Mouse (Mus musculus) NIH3T3 (cell line): ENCODE measurements around the gene Sult1a1.
A peak's percentile ranks its signal among the peaks of the same experiment; 100 is the strongest.

ENCODE experiments used
- DNase-seq: peaks from one replicate; pipeline ENCODE4 v3.0.0-alpha.2; 2012; ENCODE audit warnings: low read depth

Gene Sult1a1

DNA sequence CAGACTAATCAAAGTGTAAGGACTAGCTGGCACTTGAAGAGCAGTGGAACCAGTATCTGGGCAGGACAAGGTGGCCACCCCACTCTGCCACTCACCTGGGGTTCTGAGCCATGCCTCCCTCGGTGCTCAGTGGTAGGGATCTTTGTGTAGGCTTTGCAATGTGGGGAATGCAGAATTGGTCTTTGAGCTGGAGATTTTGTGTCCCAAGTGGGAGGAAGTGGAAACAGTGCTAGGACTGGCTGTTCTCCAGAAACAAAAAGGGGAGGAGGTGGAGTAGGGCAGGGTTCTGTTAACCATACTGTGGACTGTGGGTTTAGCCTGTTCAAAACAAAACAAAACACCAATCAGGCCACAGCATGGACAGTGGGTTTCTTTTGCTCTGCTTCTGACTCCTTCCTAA is at the start of gene Sult1a1:
Sult1a1 (minus strand) TSS at position 226 of the 400 bp plus-strand sequence.
- no peak for DNase-seq

- DNase-seq: no peak
Observed at GRCm38 (mm10) chr7:126725667-126726066, 49.4 kb upstream of the Sult1a1 start.

DNA sequence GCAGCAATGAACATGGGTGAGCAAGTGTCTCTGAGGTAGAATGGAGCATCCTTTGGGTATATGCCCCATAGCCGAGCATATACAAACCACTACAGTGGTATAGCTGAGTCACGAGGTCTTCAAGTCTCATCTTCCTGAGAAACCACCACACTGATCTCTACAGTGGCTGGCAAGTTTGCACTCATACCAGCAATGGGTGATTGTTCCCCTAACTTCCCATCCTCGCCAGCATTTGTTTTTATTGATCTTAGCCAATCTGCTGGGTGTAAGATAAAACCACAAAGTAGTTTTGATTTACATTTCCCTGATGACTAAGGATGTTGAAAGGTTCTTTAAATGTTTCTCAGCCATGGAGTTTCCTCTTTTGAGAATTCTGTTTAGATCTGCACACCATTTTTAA is 48.8 kb upstream of the Sult1a1 start:
- DNase-seq: no peak

- no peak for DNase-seq
Observed at GRCm38 (mm10) chr7:126721635-126722034, 45.4 kb upstream of the Sult1a1 start.

DNA sequence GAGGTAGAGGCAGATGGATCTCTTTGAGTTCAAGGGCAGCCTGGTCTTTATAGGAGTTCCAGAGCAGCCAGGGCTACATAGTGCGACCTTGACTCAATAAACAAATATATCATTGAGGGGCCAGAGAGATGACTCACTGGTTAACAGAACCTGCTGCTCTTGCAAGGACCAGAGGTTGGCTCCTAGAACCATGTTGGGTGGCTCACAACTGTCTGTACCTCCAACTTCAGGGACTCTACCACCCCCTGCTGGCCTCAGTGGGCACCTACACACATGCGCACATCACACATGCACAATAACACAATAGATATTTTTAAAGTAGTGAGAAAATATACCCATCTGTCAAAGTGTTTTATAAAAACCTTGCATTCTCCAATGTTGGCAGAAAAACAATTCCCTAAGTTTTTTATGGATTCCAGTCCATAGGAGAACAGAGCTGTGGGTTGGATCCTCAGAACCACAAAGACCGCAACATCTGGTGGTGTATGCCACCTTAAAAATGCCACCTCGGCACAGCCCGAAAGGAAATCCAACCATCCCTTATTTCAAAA is 42.6 kb upstream of the Sult1a1 start:
- DNase-seq: peak; percentile 13

DNA sequence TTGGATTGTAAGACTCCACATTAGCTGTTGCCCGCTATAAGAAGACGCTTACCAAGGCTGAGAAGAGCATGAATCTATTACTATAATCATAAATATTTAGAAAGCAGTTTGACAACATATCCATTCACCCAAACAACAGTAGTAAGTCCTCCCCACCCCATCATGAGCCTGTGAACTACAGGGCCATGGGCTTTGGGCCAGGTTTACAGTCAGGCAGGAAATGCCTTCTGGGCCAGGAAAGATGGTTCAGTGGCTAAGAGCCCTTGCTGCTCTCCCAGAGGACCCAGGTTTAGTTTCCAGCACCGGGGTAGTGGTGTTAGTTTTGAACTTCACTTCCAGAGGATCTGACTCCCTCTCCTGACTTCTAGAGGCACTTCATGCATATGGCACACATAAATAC is 41.3 kb upstream of the Sult1a1 start:
- peak; percentile 14 for DNase-seq

DNA sequence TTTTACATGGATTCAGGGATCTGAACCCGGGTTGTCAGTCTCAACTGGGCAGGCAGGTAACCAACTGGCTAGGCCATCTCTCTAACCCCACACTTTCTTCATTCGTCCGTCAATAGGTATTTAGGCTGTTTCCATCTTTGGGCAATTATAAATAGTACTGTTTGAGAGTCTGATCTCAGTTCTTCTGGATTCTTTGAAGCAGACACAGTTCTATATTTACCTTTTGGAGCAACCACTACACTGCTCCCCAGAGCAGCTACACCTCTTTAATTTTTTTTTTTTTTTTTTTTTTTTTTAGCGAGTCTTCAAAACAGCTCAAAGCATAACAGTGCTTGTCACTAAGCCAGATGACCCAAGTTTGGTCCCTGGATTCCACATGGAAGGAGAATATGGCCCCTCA is 39.4 kb upstream of the Sult1a1 start:
- DNase-seq: no peak

- no peak for DNase-seq
Observed at GRCm38 (mm10) chr7:126711910-126712309, 35.7 kb upstream of the Sult1a1 start.

- no peak for DNase-seq
Observed at GRCm38 (mm10) chr7:126710266-126710665, 34.0 kb upstream of the Sult1a1 start.

- no peak for DNase-seq
Observed at GRCm38 (mm10) chr7:126708175-126708952, 32.1 kb upstream of the Sult1a1 start.

- no peak for DNase-seq
Observed at GRCm38 (mm10) chr7:126707442-126708174, 31.4 kb upstream of the Sult1a1 start, which contains the start of gene Coro1a. TSS of gene Coro1a (minus strand) at chr7:126707787.

GRCm38 (mm10) chr7:126704121-126704980 is 28.1 kb upstream of the Sult1a1 start:
- DNase-seq: no peak

DNA sequence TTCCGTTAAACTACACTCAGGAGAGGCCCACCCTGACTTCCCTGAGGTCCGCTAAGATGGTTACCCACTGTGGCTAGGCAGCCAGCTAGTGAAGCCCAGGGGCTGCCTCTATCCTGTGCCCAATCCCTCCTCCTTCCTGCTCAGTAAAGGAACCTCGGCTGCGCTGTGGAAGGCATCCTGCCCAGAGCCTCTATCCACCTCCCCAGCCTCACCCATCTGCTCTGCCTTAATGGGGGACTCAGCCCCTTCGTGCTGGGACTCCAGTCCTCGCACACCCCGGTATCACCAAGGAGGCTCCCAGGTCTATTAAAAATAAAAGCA is 27.5 kb upstream of the Sult1a1 start:
- no peak for DNase-seq

DNA sequence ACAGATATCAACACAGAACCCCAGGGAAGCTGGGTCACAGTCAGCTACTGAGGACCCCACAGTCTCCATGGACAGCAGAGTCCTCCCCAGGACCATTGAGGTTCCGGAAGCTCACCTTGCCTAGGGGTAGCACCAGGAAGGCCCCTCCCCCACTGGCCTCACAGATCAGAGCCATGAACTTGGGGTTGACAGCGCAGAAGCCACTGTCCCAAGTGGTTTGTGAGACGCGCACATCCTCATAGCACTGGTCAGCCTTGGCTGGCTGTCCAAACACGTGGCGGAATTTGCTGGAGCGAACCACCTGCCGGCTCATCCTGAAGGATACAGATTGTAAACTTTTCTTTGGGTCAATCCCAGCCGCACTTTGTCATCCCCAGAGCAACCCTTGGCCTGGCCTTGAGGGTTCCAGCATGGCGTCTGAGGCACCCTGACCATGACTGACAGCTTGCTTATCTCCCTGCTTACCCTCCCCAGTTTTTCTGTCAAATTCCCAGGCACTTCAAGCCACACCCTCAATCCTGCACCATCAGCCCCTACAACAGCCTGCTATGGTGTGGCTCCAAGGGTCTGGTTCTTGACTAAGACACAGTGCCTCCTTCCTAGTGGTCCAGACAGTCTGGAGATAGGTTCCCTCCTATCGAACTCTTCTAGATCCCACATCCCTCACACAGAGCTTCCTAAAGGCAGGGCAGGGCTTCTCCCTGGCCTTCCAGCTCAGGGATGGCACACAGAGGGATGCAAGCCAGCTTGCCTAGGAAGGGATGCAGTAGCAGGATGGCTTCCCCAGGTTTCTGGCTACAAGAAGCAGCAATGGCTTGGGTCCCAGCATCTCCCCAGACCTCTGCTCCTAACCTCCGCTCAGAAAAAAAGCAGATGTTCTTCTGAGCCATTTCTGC is 26.9 kb upstream of the Sult1a1 start:
- DNase-seq: no peak

DNA sequence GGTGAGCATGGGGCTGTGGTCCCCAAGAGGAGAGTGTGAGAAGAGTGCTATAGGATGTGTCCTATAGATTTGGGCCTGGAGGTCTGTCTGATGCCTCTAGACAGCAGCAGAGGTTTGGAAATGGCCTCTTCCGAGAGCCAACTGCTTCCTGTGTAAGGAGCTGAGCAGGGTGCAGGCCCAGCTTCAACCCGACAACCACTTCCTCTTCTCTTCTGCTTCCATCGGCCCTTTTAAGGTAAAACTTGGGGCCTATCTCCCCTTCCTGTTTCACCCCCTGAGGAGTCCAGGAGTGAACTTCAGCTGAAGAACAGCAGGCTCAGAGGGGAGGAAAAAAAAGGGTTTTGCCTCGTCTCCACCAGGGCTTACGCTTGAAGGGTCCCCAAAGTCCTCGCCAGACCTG is 26.1 kb upstream of the Sult1a1 start:
- no peak for DNase-seq

GRCm38 (mm10) chr7:126701559-126702357 is 25.5 kb upstream of the Sult1a1 start:
- DNase-seq: no peak

DNA sequence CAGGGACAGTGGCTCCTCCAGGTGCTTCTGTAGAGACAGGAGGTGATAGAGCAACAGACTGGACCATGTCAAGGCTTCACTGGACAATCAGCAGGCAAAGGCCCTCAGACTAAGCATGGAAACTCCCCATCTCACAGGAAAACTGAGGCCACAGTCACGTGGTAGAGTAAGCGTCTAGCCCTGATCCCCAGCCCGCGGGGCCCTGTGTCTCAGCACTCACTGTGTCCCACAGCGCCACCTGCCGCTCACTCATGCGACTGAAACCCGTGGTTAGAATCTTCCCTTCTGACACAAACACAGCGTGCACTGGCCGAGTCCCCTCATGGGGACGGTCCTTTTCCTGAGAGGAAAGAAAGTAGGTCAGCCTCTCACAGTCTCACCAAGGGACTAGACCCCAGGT is 24.8 kb upstream of the Sult1a1 start:
- DNase-seq: peak; percentile 83

DNA sequence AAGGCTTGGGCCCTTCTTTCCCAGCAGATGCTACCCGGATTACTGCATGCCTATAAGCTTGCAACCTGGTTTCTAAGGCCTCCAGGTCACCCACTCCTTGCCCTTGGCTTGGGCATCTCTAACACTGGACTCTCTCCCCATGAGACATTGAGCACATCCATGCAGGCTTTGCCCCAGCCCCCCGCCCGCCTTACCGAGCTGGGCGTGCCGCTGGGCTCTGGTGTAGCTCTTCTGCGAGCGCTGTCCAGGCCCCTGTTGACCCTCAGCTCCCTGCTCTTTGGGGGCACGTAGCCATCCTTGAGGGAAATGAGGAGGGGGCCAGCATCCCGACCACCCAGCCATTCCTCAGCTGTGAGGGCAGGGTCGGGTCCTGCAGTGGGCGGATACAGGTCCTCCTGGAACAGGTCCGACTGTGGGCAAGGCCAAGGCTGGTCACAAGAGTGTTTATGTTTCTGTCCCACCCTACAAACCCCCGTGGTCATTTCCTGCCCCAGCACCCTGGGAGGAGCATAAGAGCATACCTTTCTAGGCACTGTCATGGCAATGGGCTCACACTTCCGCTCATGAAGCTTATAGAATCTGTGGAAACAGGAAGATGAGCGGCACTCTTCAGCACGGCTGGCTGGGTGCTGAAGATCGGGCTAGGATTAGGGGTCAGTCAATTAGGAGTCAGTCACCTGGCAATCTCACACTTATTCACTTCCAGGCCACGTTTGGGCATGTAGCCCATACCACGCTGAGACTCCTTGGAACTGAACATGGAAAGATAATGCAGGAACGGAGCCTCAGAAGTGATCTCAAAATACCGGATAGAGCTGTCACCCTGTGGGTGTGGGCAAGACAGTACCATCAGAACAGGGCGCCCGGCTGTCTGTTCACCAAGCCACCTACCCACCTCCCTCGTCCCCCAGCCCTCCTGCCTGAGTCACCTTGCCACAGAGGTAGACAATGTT is 24.1 kb upstream of the Sult1a1 start:
- no peak for DNase-seq

- DNase-seq: no peak
Observed at GRCm38 (mm10) chr7:126697838-126698237, 21.6 kb upstream of the Sult1a1 start.
